Mouse (Mus musculus) left cerebral cortex, postnatal 4 days (tissue): ENCODE results near the gene Fam151b. TPM values are rescaled to one million over a fixed set of nuclear protein-coding genes. Genes with fewer than 3 reads are reported as not detected.

Experiments
- DNase-seq: peaks from one replicate; pipeline ENCODE4 v3.0.0-alpha.2; 2022
- intact Hi-C: fragments of 180-260 bp; cut with DNase I; formaldehyde crosslinking; loops from one replicate; pipeline ENCODE4 v1.15.1; 2025
- total RNA-seq, 2 experiments: library from RNA; stranded (reverse); gene quantifications; 2 replicates each; pipeline ENCODE4 v1.2.3; 2021

Fam151b gene
- 1 to 10 TPM; 7.5 to 7.6 TPM for total RNA-seq

GRCm38 (mm10) chr13:92483852-92484463 lies at the start of gene Fam151b:
Gene Fam151b, minus strand, starts transcription at chr13:92484015.
- DNase-seq: peak; percentile 94
- intact Hi-C loops: loop anchor here (5.0 to 10.0 kb wide), 2 partner anchors 127 to 579 kb away; partner anchors contain the start of gene Msh3

GRCm38 (mm10) chr13:92532216-92532615 lies 48.4 kb upstream of the Fam151b start:
- intact Hi-C loops: no loop called here
- no peak for DNase-seq

GRCm38 (mm10) chr13:92531237-92531636 lies 47.4 kb upstream of the Fam151b start:
- intact Hi-C loops: no loop called here
- no peak for DNase-seq

- intact Hi-C loops: no loop called here
- DNase-seq: peak; percentile 99
Observed at GRCm38 (mm10) chr13:92530721-92531211, 47.0 kb upstream of the Fam151b start, which contains the start of gene Zfyve16. Gene Zfyve16, minus strand, starts transcription at chr13:92530868.

- DNase-seq: no peak
- intact Hi-C loops: no loop called here
Observed at GRCm38 (mm10) chr13:92529828-92530720, 46.3 kb upstream of the Fam151b start.

- intact Hi-C loops: no loop called here
- no peak for DNase-seq
Observed at GRCm38 (mm10) chr13:92523178-92523813, 39.5 kb upstream of the Fam151b start.

- intact Hi-C loops: no loop called here
- no peak for DNase-seq
Observed at GRCm38 (mm10) chr13:92504871-92505270, 21.1 kb upstream of the Fam151b start.

DNA sequence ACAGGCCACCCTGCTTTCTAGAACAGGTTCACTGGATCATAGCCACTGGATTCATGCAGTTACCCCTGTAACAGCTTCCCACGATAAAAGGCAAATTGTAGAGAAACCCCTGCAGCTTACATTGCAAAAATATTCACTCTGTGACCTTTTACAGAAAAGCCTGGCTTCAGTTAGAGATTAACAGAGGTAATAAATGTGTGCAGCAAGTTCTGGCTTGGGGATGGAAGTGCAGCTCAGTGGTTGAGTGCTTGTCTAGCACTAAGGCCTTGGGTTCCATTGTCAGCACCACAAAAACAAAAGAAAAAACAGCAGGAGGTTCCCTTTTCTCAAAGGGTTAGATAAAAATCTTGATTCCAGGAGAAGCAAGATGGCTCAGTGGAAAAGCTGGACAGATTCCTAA lies 8.1 kb upstream of the Fam151b start:
- no peak for DNase-seq
- intact Hi-C loops: no loop called here

GRCm38 (mm10) chr13:92490817-92491216 lies 7.0 kb upstream of the Fam151b start:
- DNase-seq: peak; percentile 25

GRCm38 (mm10) chr13:92483348-92483747 lies 467 bp downstream of the Fam151b start:
- intact Hi-C loops: loop anchor here (5.0 to 10.0 kb wide), 2 partner anchors 126 to 579 kb away; partner anchors contain the start of gene Msh3
- DNase-seq: peak; percentile 55

More at GRCm38 (mm10) chr13:92490817-92491216, 7.0 kb upstream of the Fam151b start:
- intact Hi-C loops: no loop called here

GRCm38 (mm10) chr13:92470151-92470550 lies 13.7 kb downstream of the Fam151b start:
- intact Hi-C loops: no loop called here
- DNase-seq: no peak

- intact Hi-C loops: no loop called here
- DNase-seq: no peak
Observed at GRCm38 (mm10) chr13:92469381-92469780, 14.4 kb downstream of the Fam151b start.

DNA sequence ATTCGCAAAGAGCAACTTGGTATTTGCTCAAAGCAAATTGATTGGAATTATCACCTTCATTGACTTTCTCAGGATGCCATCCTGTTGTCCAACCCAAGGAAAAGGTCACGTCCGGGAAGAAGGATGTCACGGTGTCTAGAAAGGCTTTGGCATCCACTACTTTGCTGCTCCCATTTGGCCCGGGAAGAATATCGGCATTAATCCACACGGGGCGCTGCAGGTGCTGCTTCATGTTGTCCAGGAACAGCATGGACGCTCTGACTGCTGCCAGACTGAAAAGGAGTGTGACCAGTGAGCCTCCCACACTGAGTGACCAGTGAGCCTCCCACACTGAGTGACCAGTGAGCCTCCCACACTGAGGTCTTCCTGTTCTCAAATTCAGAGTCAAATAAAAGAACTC lies 15.9 kb downstream of the Fam151b start:
- no peak for DNase-seq
- intact Hi-C loops: no loop called here

- DNase-seq: no peak
- intact Hi-C loops: no loop called here
Observed at GRCm38 (mm10) chr13:92464698-92465097, 19.1 kb downstream of the Fam151b start.

GRCm38 (mm10) chr13:92446872-92447271 lies 36.9 kb downstream of the Fam151b start:
- DNase-seq: no peak
- intact Hi-C loops: no loop called here

GRCm38 (mm10) chr13:92440286-92440685 lies 43.5 kb downstream of the Fam151b start:
- no peak for DNase-seq
- intact Hi-C loops: no loop called here

DNA sequence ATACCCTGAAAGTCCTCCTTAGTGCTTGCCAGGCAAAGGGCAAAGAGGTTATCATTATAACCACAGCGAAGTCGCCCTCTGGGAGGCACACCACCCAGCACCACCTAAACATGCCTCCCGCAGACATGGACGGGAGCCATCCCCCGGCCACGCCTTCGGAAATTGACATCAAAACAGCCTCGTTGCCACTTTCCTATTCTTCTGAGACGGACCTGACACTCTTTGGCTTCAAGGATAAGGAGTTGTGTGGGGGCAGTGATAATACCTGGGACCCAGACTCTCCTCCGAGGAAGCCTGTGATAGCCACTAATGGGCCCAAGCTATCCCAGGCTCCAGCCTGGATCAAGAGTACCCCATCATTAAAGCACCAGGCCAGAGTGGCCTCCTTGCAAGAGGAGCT lies 45.2 kb downstream of the Fam151b start:
- intact Hi-C loops: no loop called here
- no peak for DNase-seq

DNA sequence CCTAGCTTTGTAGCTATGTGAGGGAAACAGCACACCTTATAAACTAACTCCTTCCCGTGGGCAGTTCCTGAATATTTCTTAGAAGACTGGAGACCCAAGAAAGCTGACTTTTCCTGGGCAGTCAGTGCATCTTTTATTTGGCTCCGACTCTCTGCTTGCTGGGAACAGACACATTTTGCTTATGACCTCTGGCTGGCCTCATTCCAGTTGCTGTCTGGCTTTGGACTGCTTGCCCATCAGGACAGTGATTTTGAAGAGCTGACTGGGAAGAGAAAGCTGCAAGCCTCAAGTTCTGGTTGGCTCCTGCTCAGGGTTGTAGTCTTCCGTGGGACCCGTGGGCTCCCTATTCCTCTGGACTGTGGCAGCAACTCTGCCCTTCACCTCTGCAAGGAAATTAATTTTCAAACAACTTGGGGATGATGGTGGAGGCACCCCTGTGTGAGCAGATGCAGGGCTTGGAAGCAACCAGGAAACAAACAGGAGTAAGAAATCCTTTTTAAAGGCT lies 56.4 kb downstream of the Fam151b start:
- intact Hi-C loops: no loop called here
- DNase-seq: peak; percentile 48

- intact Hi-C loops: no loop called here
- DNase-seq: peak; percentile 69
Observed at GRCm38 (mm10) chr13:92426294-92427051, 57.3 kb downstream of the Fam151b start.

DNA sequence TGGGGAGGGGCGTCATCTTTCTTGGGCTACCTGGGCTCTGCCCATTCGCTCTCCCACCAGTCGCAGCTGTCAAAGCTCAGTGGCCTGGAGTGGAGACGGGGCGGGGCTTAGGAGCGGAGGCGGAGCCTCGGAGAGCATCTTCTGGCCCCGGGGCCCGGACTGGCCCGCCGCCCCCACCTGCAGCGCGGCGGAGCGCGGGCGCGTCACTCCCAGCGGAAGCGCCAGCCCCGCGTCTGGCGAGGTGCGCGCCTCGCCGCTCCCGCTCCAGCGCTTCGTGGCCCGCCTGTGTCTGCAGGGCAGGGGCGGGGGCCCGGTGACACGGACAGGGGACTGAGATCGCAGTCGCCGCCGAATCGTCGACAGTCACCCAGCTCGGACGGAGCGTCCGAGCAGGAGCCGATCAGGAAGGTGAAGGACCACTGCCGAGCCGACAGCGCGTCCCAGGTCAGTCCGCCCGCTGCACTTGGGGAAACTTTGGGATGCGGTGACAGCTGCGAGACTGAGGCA lies 58.0 kb downstream of the Fam151b start, which contains the start of gene Ankrd34b:
Gene Ankrd34b (plus strand): TSS at position 139 of the 507 bp plus-strand sequence.
- peak; percentile 82 for DNase-seq
- intact Hi-C loops: no loop called here
